Mouse (Mus musculus) neural tube, embryonic 13.5 days (tissue): Measurements from ENCODE around the gene Scrn1. TPM values are rescaled to one million over a fixed set of nuclear protein-coding genes. Genes with fewer than 3 reads are reported as not detected.

Experiments
- ATAC-seq: fragments of 200-750 bp; cut with Nextera tagmentation; 2 replicates; pipeline ENCODE4 v1.8.0; 2017; ENCODE audit warnings: low read depth, mild to moderate bottlenecking, moderate TSS enrichment, moderate library complexity
- H3K27ac ChIP-seq: fragments of 300-500 bp; sonication (generic); replicated peaks from 2 replicates; pipeline ENCODE4 v1.5.1; 2015; ENCODE audit warnings: moderate library complexity, mild to moderate bottlenecking, inconsistent platforms
- H3K27me3 ChIP-seq: fragments of 300-500 bp; sonication (generic); 2 replicates; pipeline ENCODE4 v1.6.1; 2015; ENCODE audit warnings: mild to moderate bottlenecking, inconsistent platforms
- H3K36me3 ChIP-seq: fragments of 300-500 bp; sonication (generic); 2 replicates; pipeline ENCODE4 v1.6.1; 2015; ENCODE audit warnings: mild to moderate bottlenecking, inconsistent platforms
- H3K4me1 ChIP-seq: fragments of 300-500 bp; sonication (generic); replicated peaks from 2 replicates; pipeline ENCODE4 v1.6.1; 2015; ENCODE audit warnings: inconsistent platforms
- H3K4me2 ChIP-seq: fragments of 300-500 bp; sonication (generic); 2 replicates; pipeline ENCODE4 v1.6.1; 2015; ENCODE audit warnings: inconsistent platforms, mild to moderate bottlenecking, moderate library complexity
- H3K4me3 ChIP-seq: fragments of 300-500 bp; sonication (generic); 2 replicates; pipeline ENCODE4 v1.5.1; 2015; ENCODE audit warnings: mild to moderate bottlenecking, inconsistent platforms
- H3K9ac ChIP-seq: fragments of 300-500 bp; sonication (generic); 2 replicates; pipeline ENCODE4 v1.6.1; 2015; ENCODE audit warnings: moderate library complexity, mild to moderate bottlenecking, inconsistent platforms
- H3K9me3 ChIP-seq: fragments of 300-500 bp; sonication (generic); 2 replicates; pipeline ENCODE4 v1.6.1; 2016; ENCODE audit warnings: inconsistent platforms
- WGBS: fragments of 180-500 bp; shearing (Covaris S2); methylation state at CpG from one replicate; pipeline ENCODE4 v1.1.7; 2015; 5-methylcytosine and 5-hydroxymethylcytosine counted together
- polyA plus RNA-seq: library from polyadenylated mRNA; unstranded; fragments of >200 nt; fragmentation: Nextera tagmentation; extraction: Ambion mirVana; gene quantifications from 2 replicates; pipeline ENCODE4 v1.2.1, GENCODE M21; 2015

Scrn1 gene
- polyA plus RNA-seq, 1 experiment from 2014 or later, result 95.5 TPM

DNA sequence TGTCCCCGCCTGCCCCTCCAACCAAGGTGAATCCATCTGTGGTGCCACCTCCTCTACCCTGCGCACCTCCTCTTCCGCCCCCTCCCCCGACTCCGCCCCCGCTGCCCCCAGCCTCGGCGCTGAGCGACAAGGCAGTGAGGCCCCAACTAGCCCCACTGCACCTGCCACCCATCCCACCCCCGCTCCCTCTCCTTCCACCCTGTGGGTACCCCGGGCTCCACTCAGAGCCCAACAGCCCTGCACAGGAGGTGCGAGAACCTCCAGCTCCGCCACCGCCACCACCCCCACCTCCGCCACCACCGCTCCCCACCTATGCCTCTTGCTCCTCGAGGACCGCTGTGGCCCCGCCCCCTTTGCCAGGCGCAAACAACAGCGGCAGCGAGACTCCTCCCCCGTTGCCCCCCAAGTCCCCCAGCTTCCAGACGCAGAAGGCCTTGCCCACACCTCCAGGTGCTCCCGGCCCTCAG, 80.8 kb downstream of the Scrn1 start:
- Histone ChIP-seq H3K4me3 (peak overlapping the region; percentile 24), H3K27me3 (peaks cover 20% of the 10 kb centered on the region; the same call in 1 of the 2 replicates), H3K9ac (peak overlapping the region; percentile 63), H3K9me3 (no peaks in the 10 kb centered on the region), H3K4me1 (peaks cover 14% of the 10 kb centered on the region), H3K27ac (no peak overlapping the region), H3K4me2 (peak overlapping the region; percentile 56), H3K36me3 (0 out of 2 replicates have a peak, but pooled peaks cover 5% of the 10 kb centered on the region)
- WGBS, result 3% methylated on average over 24 of the region's 25 CpGs
- peak; percentile 58 for ATAC-seq

DNA sequence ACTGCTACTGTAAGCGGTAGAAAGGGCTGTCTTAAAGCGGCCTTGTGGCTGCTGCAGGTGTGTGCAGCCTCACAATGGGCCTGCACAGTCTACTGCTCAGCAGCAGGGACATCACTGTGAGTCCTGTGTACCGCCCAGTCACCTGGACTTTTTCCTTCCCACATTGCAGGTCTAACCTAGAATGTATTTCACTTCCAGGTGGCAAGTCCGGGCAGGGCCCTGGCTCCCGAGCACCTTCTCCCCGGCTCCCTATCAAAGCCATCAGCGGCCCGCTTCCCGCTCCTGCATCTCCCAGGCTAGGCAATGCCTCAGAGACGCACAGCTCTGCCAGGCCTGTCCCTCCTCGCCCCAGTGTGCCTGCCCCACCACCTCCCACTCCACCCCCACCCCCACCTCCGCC, 81.3 kb downstream of the Scrn1 start:
- Histone ChIP-seq H3K4me3 (peak overlapping the region; percentile 24), H3K9me3 (no peaks in the 10 kb centered on the region), H3K4me1 (peaks cover 14% of the 10 kb centered on the region), H3K9ac (peak overlapping the region; percentile 63), H3K27ac (no peak overlapping the region), H3K27me3 (peaks cover 20% of the 10 kb centered on the region; the same call in 1 of the 2 replicates), H3K4me2 (peak overlapping the region; percentile 56), H3K36me3 (0 out of 2 replicates have a peak, but pooled peaks cover 5% of the 10 kb centered on the region)
- ATAC-seq, result peak; percentile 67; the same call in 1 of the 2 replicates
- 14% methylated on average over 11 of the region's 12 CpGs for WGBS

DNA sequence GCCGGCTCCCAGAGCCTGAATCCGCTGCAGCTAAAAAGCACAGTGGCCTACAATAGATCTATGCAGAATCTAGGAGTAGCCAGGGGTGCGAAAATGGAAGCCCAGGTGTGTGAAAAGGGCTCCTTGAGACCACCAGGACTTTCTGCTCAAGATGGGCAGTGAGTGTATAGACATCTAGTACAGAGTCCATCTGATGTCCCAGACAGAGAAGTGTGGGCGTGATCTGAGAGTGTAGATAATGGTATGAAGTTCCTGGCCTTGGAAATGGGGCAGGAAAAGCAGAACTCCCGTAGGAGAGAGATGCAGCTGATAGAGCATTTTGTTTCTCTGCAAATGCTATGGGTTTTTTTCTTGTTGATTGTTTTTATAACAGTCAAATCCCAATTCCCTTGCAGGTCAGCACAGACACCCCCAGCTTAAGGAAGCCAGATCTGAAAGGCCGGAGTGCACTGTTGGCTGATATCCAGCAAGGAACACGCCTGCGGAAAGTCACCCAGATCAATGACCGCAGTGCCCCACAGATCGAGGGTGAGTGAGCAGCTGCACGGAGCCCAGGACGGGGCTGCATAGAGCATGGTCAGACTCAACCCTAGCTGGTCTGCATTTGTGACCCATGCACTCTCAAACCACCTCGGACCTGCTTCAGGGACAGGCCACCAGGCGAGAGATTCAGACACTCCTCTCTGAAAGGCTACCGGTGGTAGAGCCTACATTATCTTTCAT, 84.7 kb downstream of the Scrn1 start:
- H3K27me3 ChIP-seq, result peaks cover 12% of the 10 kb centered on the region
- no peak for ATAC-seq
- WGBS, result 82% methylated on average over 15 of the region's 15 CpGs

DNA sequence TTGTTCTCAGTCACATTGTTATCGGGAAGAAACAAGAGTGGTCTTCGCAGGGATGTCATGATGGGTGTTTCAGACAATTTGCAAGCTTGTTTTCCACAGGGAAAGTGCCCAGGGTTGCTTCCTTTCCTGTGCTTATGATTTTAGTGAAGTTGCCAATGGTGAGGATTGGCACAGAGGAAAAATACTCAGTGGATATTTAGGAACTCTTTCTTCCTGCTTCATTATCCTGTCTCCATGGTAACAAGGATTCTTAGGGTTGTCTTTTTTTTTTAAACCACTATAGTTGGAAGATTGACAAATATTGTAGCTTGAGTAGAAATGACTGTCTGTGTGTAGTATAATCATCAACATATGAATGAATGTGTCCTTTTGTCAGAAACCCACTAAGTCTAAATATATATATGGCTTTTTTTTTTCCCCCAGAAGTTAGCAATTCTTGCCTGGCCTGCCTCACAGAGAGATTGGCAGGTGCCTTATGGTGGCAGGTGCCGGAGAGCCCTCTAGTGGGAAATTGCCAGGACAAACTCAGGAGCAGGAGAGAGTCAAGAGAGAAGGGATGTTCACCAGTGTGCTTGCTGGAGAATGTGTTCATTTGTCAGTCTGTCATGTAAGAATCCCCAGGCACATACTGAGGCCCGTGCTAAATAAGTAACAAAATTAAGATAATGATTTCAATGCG, 87.5 kb downstream of the Scrn1 start:
- Histone ChIP-seq H3K4me3 (no peak overlapping the region), H3K9me3 (no peaks in the 10 kb centered on the region), H3K4me1 (peaks cover 20% of the 10 kb centered on the region), H3K9ac (no peak overlapping the region), H3K4me2 (no peak overlapping the region), H3K36me3 (no peaks in the 10 kb centered on the region), H3K27me3 (peaks cover 4% of the 10 kb centered on the region; the same call in 1 of the 2 replicates), H3K27ac (no peak overlapping the region)
- WGBS, result 70% methylated on average over 5 of the region's 5 CpGs
- ATAC-seq, result 0 out of 2 replicates have a peak, but pooled peaks have one; percentile 19

More for the DNA sequence above, 84.7 kb downstream of the Scrn1 start:
- Histone ChIP-seq H3K36me3 (no peaks in the 10 kb centered on the region), H3K9ac (no peak overlapping the region), H3K4me1 (peaks cover 21% of the 10 kb centered on the region), H3K4me2 (no peak overlapping the region), H3K4me3 (no peak overlapping the region), H3K9me3 (no peaks in the 10 kb centered on the region), H3K27ac (no peak overlapping the region)

- no peak overlapping the region; the same call in 1 of the 2 replicates for H3K27ac ChIP-seq
Measured at GRCm38 (mm10) chr6:54475926-54476667, 90.2 kb downstream of the Scrn1 start.

GRCm38 (mm10) chr6:54472846-54473715, 93.2 kb downstream of the Scrn1 start:
- Histone ChIP-seq H3K27ac (no peak overlapping the region), H3K4me2 (no peak overlapping the region), H3K36me3 (no peaks in the 10 kb centered on the region), H3K4me1 (peaks cover 15% of the 10 kb centered on the region), H3K9ac (no peak overlapping the region), H3K4me3 (no peak overlapping the region), H3K27me3 (no peaks in the 10 kb centered on the region; the same call in 1 of the 2 replicates), H3K9me3 (no peaks in the 10 kb centered on the region)
- no peak for ATAC-seq
- 69% methylated on average over 8 of the region's 8 CpGs for WGBS

More at GRCm38 (mm10) chr6:54475926-54476667, 90.2 kb downstream of the Scrn1 start:
- 68% methylated on average over 19 of the region's 19 CpGs for WGBS
- ATAC-seq, result no peak
- no peak overlapping the region for H3K4me3 ChIP-seq
- no peaks in the 10 kb centered on the region; the same call in 1 of the 2 replicates for H3K27me3 ChIP-seq
- no peak overlapping the region for H3K4me2 ChIP-seq
- no peaks in the 10 kb centered on the region for H3K9me3 ChIP-seq
- no peak overlapping the region for H3K9ac ChIP-seq
- H3K36me3 ChIP-seq, result no peaks in the 10 kb centered on the region
- peaks cover 20% of the 10 kb centered on the region for H3K4me1 ChIP-seq

DNA sequence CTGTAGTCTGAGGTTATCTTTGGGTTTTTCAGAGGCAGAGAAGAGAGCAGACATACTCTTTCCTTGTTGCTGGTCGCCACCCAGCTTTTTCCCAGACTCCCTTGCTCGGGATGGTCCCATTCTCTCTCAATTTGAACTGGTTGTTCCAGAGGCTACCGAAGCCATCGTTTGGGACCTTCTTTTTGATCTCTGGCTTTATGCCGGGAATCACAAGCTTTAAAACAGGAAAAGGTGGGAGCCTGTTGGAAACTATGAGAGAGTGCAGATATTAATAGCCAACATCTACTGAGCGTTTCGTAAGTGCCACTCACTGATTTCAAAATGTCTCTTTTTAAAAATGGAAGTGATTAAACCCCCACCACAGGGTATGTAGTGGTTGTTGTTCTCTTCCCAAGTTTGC, 94.4 kb downstream of the Scrn1 start:
- no peak overlapping the region for H3K4me3 ChIP-seq
- no peak overlapping the region for H3K27ac ChIP-seq
- no peaks in the 10 kb centered on the region for H3K36me3 ChIP-seq
- no peak for ATAC-seq
- H3K4me2 ChIP-seq, result no peak overlapping the region
- WGBS, result 86% methylated on average over 7 of the region's 7 CpGs
- no peak overlapping the region for H3K9ac ChIP-seq
- no peaks in the 10 kb centered on the region for H3K9me3 ChIP-seq
- peaks cover 15% of the 10 kb centered on the region for H3K4me1 ChIP-seq
- H3K27me3 ChIP-seq, result no peaks in the 10 kb centered on the region

DNA sequence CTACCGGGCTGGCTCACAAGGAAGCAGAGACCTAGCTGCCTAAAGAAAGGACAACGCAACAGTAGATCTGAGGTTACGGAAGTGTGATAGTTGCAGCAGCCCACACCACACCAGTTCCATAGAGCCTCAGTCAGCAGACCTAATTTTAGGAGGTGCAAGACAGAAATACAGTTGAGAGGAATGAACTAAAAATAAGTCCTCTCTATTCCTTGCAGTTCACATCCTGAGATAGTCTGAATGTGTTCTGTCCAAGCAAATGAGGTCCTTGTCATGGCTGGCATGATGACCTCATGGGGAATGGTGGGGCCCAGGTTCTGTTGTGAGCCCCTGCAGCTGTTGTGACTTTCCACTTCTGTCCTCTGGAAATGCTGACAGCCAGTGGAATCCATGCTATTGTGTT, 98.9 kb downstream of the Scrn1 start:
- Histone ChIP-seq H3K27me3 (no peaks in the 10 kb centered on the region; the same call in 1 of the 2 replicates), H3K4me2 (no peak overlapping the region), H3K4me1 (no peaks in the 10 kb centered on the region; the same call in 1 of the 2 replicates), H3K27ac (no peak overlapping the region), H3K9ac (no peak overlapping the region), H3K9me3 (no peaks in the 10 kb centered on the region), H3K4me3 (no peak overlapping the region), H3K36me3 (no peaks in the 10 kb centered on the region)
- ATAC-seq, result no peak
- 90% methylated on average over 3 of the region's 3 CpGs for WGBS

GRCm38 (mm10) chr6:54464926-54465325, 101.4 kb downstream of the Scrn1 start:
- H3K4me3 ChIP-seq, result no peak overlapping the region
- no peak overlapping the region for H3K27ac ChIP-seq
- no peaks in the 10 kb centered on the region for H3K36me3 ChIP-seq
- H3K4me2 ChIP-seq, result no peak overlapping the region
- WGBS, result 85% methylated on average over 4 of the region's 4 CpGs
- no peaks in the 10 kb centered on the region; the same call in 1 of the 2 replicates for H3K27me3 ChIP-seq
- peaks cover 6% of the 10 kb centered on the region; the same call in 1 of the 2 replicates for H3K4me1 ChIP-seq
- no peak for ATAC-seq
- H3K9me3 ChIP-seq, result no peaks in the 10 kb centered on the region
- no peak overlapping the region for H3K9ac ChIP-seq

GRCm38 (mm10) chr6:54463701-54464458, 102.4 kb downstream of the Scrn1 start:
- Histone ChIP-seq H3K36me3 (no peaks in the 10 kb centered on the region), H3K4me2 (no peak overlapping the region), H3K27ac (no peak overlapping the region), H3K4me3 (no peak overlapping the region), H3K4me1 (peaks cover 10% of the 10 kb centered on the region; the same call in 1 of the 2 replicates), H3K9me3 (no peaks in the 10 kb centered on the region), H3K27me3 (no peaks in the 10 kb centered on the region; the same call in 1 of the 2 replicates), H3K9ac (no peak overlapping the region)
- 49% methylated on average over 8 of the region's 8 CpGs for WGBS
- ATAC-seq, result peak; percentile 40; the same call in 1 of the 2 replicates
